Mouse (Mus musculus) megakaryocyte-erythroid progenitor cell, adult 5 weeks (primary cell): ENCODE results near the gene Zbtb11. TPM values are rescaled to one million over a fixed set of nuclear protein-coding genes. Genes with fewer than 3 reads are reported as not detected.

Source experiments
- polyA plus RNA-seq: library from polyadenylated mRNA; stranded (reverse); fragments of >175 nt; gene quantifications from 2 replicates; pipeline ENCODE4 v1.2.3, GENCODE M21; 2012

Gene Zbtb11
- polyA plus RNA-seq: 6.7 and 8.1 TPM in 2 replicates

DNA sequence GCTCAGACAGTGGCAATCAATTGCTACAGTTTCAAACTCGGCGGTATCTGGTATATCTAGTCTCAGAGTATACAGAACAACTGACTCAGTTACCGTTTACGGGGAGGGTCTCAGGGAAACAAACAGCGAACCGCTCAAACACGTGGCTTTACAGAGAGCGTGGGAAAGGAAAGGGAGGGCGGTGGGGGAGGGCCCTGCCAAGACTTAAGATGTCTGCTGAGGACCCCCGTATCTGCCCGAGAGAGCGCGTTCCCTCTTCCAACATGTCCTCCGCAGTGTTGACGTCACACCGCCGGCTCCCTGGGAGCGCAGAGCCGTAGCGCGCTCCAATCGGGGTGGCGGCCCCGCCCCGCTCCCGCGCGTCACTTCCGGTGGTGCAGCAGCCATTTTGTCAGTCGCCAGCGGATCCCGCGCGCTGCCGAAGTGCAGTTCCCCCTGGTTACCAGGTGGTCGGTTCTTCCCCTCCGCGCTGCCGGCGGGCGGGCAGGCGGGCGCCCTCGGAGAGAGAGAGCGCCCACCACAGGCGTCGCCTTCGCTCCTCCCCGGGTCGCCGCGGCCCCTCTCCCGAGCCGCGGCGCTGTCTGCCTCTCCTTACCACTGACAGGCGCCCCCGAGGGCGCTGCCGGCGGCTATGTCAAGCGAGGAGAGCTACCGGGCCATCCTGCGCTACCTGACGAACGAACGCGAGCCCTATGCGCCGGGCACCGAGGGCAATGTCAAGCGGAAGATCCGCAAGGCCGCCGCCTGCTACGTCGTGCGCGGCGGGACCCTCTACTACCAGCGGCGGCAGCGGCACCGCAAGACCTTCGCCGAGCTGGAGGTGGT lies at the start of gene Zbtb11:
Gene Zbtb11 (plus strand): TSS at position 453 of the 825 bp plus-strand sequence.

DNA sequence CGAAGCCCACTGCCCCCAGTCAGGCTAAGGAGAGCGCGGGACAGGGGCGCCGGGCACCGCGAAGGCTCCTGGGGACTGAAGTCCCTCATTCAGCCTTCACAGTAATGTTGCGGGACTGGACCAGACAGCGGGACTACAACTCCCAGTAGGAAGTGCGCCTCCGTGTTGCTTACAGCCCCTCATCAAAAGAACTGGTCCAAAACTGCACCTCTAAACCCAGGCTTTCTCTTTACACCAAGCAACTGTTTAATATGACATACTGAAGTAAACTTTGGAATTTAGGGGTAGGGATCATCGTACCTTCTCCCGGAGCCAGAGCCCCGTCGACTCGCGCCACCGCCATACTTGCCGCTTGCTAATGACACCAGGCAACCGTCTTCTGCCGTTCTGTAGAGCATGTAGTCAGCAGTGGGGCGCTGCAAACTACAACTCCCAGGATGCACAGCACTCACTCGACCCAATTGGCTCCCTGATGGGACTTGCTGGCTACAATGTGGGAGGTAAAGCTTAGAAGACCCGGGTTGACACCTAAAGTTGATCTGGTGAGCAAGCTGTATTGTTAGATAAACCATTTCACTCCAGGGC lies 39.1 kb upstream of the Zbtb11 start, which contains the start of gene Cep97:
Gene Cep97 (minus strand): TSS at position 403 of the 585 bp plus-strand sequence.

DNA sequence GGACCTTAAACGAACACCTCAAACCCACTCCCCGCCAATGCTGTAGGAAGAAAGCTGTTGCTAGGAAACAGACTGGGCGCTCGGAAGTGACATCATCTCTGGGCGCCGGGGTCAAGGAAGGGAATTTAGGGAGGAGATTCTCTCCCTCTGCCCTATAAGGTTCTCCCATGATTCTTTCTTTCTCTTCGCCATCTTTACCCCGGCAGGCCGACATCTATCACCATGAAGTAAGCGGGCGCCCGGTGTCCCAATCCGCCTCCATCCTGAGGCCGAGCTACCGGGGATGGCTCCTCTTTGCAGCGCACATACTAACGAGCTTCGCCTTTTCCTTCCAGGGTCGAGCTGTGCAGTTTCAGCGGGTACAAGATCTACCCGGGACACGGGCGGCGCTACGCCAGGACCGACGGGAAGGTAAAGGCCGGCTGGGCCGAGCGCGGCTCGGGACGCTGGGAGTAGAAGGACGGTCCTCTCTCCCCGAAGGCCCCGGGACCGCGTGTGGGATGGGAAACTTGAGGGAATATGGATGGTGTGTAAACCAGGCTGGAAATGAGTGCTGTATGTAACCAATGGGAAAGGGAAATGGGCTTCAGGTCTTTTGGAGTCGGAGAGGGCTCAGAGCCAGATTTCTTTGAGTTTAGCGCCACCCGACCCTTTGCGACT lies 7.3 kb upstream of the Zbtb11 start, which contains the start of gene Rpl24:
Gene Rpl24 (plus strand): TSS at position 64 of the 660 bp plus-strand sequence.

DNA sequence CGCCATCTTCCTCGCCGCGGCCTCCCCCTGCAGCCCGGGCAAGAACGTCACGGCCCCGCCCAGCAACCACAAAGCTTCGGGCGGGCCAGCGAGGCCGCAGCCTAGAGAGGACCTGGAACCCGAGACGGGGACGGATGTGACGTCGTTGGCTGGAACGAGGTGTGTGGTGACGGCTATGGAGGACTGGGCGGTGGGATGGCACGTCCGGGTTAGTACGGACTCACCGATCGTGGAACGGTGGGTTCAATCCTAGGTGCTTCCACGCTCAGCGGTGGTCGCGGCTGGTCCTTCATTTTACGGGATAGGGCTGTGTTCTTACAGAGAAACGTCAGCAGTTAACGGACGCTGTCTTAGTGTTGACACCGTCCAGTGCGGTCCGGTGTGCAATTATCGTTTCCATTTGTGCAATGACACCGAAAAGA lies 56.0 kb downstream of the Zbtb11 start, which contains the start of gene Pcnp:
Gene Pcnp (minus strand): TSS at position 79 of the 422 bp plus-strand sequence.

DNA sequence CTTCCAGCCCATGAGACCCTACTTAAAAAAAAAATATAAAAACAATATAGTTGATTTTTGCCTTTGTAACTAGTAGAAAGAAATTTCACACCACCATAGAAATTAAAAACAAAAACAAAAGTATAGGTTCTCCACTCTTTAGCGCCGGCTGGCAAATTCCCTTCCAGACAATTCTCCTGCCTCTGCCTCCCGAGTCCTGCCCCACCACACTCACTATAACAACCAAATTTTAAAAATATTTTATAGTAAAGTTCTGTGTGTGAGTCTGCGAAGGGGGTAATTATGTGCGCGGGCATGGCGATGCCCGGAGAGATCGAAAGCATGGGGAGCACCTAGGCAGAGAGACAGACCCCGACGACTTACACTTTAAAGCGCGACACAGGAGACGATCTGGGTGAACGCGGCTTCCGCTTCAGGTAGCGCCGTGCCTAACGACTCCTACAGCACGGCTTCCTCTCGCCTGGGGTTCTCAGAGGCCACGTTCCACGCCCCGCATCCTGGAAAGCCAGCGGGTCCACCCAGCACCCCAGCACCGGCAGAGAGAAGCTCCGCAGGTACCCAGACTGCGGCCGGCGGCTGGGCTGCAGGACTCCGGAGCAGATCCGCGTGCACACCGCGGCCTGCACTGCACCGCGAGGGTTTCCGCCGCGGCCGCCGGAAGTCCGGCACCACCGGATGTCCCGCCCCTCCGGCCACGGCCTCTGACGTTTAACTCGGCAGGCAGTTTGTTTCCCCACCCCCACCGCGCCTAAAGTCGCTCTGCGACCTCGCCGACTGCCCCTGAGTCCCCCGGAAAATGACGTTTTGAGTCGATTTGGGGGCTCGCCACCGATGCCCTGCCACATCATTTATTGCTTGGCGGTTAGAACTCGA lies 63.7 kb downstream of the Zbtb11 start, which contains the start of gene Trmt10c:
Gene Trmt10c (minus strand): TSS at position 682 of the 873 bp plus-strand sequence.

DNA sequence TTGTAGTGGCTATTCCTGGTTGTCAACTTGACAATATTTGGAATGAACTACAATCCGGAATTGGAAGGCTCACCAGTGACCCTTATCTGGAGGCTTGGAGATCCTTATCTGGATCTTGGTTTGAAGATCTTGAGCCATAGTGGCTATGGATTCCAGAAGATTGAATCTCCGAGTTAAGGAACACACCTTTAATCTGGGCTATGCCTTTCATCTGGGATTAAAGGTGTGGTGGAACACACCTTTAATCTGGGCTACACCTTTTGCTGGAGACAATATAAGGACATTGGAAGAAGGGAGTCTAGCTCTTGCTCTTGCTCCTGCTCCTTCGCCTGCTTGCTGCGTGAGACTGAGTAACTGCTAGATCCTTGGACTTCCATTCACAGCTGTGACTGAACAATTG lies 74.4 kb downstream of the Zbtb11 start, which contains the start of gene Senp7:
Gene Senp7 (plus strand): TSS at position 301 of the 400 bp plus-strand sequence.

Other genes with a start within 250 kb of the Zbtb11 start
- gene Nfkbiz, start 135.0 kb upstream of the Zbtb11 start, polyA plus RNA-seq: 27.6 and 41.2 TPM in 2 replicates
- gene Nxpe3, start 78.6 kb upstream of the Zbtb11 start, polyA plus RNA-seq: 0.48 and 0.68 TPM in 2 replicates
- 7.7 and 11.3 TPM in 2 replicates for gene Cep97, start 39.0 kb upstream of the Zbtb11 start, polyA plus RNA-seq
- gene Rpl24, start 7.6 kb upstream of the Zbtb11 start, polyA plus RNA-seq: 93.8 and 109 TPM in 2 replicates
- 26.4 and 33.5 TPM in 2 replicates for gene Pcnp, start 55.9 kb downstream of the Zbtb11 start, polyA plus RNA-seq
- 11.7 and 11.8 TPM in 2 replicates for gene Trmt10c, start 63.9 kb downstream of the Zbtb11 start, polyA plus RNA-seq
- gene Senp7, start 74.5 kb downstream of the Zbtb11 start, polyA plus RNA-seq: 15.0 and 16.2 TPM in 2 replicates
- 0.03 TPM in 1 of 2 replicates, not detected in the other for gene Impg2, start 230.4 kb downstream of the Zbtb11 start, polyA plus RNA-seq